Mouse (Mus musculus) E14TG2a.4 (cell line): ENCODE measurements at regions not wholly inside any gene's neighbourhood (a gene's known extent, or its start where the extent isn't known, plus 50 kb on each side); places are given as distances from the start of the nearest gene placed in this dataset.

ENCODE experiments used
- H3K27me3 ChIP-seq: 2 replicates; pipeline ENCODE4 v1.6.1; 2014; ENCODE audit warnings: low read length, control low read depth; ENCODE audit not compliant: insufficient read depth
- H3K36me3 ChIP-seq: 2 replicates; pipeline ENCODE4 v1.6.1; 2014; ENCODE audit warnings: low read length, control low read depth; ENCODE audit not compliant: insufficient read depth
- H3K4me1 ChIP-seq: replicated peaks from 2 replicates; pipeline ENCODE4 v1.6.1; 2014; ENCODE audit warnings: low read depth, low read length, control low read depth
- H3K4me3 ChIP-seq: replicated peaks from 2 replicates; pipeline ENCODE4 v1.5.1; 2014; ENCODE audit warnings: mild to moderate bottlenecking, low read length
- H3K9me3 ChIP-seq: 2 replicates; pipeline ENCODE4 v1.6.1; 2014; ENCODE audit warnings: low read length, control low read depth
- CTCF ChIP-seq: conservative IDR thresholded peaks from 2 replicates; pipeline ENCODE4 v1.5.1; 2014; ENCODE audit warnings: low read length
- NANOG ChIP-seq: IDR thresholded peaks from 2 replicates; pipeline ENCODE4 v1.6.1; 2014; ENCODE audit warnings: borderline replicate concordance, low read length, mixed read lengths
- POU5F1 ChIP-seq: IDR thresholded peaks from 2 replicates; pipeline ENCODE4 v1.6.1; 2014; ENCODE audit warnings: low read length, borderline replicate concordance

DNA sequence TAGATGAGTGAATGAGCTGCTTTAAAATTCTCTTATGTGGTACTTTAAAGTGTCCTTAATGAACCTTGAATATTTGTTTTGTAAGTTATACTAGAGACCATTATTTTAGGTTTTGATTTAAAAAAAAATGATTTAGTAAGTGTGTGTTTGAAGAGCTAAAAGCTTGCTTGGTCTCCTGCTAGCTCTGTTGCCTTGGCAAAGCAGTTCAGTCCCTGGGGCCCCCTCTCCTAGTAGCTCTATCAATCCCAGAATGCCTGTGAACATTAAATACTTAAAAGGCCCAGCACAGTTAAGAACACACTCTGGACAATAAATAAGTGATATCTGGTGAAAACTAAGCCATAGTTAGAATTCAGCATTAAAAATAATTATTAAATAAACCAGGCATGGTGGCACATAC, 138.3 kb upstream of the Abca1 start:
- Histone ChIP-seq H3K9me3 (peaks cover 34% of the 10 kb centered on the region), H3K4me3 (no peak overlapping the region), H3K36me3 (peaks cover 14% of the 10 kb centered on the region), H3K4me1 (no peaks in the 10 kb centered on the region), H3K27me3 (no peaks in the 10 kb centered on the region)
- TF ChIP-seq NANOG (no peak), CTCF (no peak), POU5F1 (no peak)

DNA sequence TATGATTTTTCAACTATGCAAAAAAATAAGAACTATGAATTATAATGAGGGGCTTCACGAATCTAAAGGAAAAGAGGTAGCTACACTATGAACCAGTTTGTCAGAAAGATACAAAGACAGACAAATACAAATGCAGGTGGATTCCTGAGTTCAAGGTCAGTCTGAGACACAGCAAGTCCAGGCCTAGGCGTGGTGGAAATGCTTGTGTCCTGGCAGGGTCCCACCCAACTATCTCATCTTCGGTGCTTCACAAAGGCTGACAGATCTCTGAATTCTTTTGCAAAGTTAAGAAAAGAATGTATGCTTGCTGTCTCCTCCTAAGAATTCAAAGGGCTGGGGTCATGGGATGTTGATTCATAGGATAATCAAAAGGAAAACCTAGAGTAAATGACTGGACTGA, 132.9 kb upstream of the Abca1 start:
- no peaks in the 10 kb centered on the region for H3K27me3 ChIP-seq
- peaks cover 51% of the 10 kb centered on the region for H3K9me3 ChIP-seq
- no peak for TF ChIP-seq CTCF
- no peak for TF ChIP-seq POU5F1
- no peak for TF ChIP-seq NANOG
- no peak overlapping the region for H3K4me3 ChIP-seq
- H3K4me1 ChIP-seq = no peaks in the 10 kb centered on the region
- peaks cover 14% of the 10 kb centered on the region for H3K36me3 ChIP-seq

DNA sequence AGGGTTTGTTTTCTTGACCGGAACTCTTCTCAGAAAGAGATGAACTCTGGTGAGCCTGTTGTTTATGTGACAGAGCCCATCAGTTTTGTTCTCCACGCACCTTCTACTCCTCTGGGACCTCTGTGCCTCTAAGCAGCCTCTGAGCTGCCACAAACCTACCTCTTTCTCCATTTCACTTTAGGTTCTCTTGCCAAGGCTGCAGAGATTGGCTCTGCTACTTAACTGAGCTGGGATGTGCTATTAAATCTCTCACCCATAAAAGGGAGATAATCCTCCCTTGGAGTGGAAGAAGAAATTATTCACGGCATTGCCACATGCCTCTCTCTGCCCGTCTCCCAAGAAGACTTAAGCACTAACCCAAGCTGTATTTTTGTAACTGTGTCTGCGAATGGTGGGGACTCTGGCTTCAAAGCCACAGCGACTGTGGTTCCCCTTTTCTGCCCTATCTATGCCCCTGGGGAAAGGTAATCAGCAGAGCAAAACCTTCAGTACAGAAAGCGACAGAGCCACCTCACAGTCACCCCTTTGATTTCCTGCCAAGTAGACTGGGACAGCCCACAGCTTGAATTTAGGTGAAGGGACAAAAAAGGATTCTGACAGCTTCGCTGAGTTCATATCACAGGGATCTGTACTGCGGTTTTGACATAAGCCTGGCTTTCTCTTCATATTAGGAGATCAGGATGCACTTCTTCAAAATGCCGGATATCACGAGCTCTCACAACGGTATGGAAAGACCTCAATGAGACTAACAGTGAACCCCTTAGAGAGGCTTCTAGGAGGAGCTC, 118.2 kb upstream of the Abca1 start:
- Histone ChIP-seq H3K4me1 (no peaks in the 10 kb centered on the region), H3K27me3 (no peaks in the 10 kb centered on the region), H3K4me3 (no peak overlapping the region), H3K9me3 (no peaks in the 10 kb centered on the region), H3K36me3 (no peaks in the 10 kb centered on the region)
- TF ChIP-seq POU5F1 (no peak), NANOG (no peak), CTCF (no peak)

DNA sequence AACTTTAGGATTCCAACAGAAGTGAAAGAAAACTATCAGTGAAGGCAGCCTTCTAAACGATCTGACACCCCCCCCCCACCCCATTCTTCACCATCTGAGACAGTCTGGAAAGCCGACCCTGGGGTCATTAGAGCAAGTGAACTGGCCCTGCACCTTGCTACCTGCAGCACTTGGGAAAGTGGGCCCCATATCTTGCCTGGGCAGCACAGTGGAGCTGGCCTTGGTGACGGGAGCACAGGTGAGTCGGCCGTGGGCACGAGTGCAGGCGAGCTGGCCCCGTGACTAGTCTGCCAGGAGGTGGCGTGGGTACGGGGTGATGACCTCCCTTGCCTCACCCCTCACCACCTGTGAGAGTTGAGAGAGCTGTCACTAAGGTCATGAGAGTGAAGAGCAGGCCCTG, 110.7 kb upstream of the Abca1 start:
- Histone ChIP-seq H3K9me3 (no peaks in the 10 kb centered on the region), H3K27me3 (0 out of 2 replicates have a peak, but pooled peaks cover 4% of the 10 kb centered on the region), H3K36me3 (no peaks in the 10 kb centered on the region), H3K4me1 (peaks cover 15% of the 10 kb centered on the region), H3K4me3 (peak overlapping the region; percentile 24)
- TF ChIP-seq CTCF = no peak
- TF ChIP-seq POU5F1 = no peak

DNA sequence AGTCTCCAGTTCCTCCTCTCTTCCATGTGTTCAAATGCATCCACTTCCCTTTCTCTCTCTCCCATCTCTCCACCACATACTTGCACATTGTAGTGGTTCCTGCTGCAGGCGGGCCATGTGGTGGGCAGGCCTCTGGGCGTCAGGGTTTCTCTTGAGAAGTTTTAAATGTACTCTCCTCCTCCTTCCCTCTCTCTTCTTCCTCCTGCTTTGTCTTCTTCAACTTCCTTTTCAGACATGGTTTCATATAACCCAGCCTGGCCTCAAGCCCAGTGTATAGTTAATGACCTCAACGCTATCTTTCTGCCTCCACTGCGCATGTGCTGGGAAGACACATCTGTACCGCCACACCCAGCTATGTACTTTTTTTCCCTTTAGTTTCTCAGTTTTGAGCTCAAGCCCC, 110.3 kb upstream of the Abca1 start:
- Histone ChIP-seq H3K4me3 (no peak overlapping the region), H3K27me3 (0 out of 2 replicates have a peak, but pooled peaks cover 4% of the 10 kb centered on the region), H3K4me1 (peaks cover 15% of the 10 kb centered on the region), H3K9me3 (no peaks in the 10 kb centered on the region), H3K36me3 (no peaks in the 10 kb centered on the region)
- TF ChIP-seq NANOG = no peak
- TF ChIP-seq CTCF = no peak
- no peak for TF ChIP-seq POU5F1

DNA sequence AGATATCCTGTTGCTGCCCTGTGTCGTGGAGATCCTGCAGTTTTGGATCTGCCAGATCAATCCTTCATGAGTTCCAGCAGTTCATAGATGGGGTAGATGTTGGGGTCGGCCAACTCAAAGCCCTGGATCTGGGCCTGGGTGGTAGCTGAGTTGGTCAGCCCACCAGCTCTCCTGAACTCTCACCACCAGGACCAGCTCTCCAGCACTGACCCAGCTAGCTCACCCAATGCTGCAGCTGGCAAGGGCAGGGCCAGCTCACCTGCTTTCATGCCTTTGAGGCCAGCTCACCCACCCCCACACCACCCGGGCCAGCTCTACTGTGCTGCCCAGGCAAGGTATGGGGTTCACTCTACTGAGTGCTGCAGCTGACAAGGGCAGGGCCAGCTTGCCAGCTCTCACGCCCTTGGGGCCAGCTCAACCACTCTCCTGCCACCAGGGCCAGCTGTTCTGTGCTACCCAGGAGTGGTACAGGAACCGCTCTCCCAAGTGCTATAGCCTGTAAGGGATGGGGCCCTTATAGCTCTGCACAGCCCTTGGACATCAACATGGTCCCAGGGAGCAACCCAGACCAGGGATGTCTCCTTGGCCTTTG, 109.7 kb upstream of the Abca1 start:
- no peak for TF ChIP-seq CTCF
- TF ChIP-seq NANOG = no peak
- TF ChIP-seq POU5F1 = no peak
- H3K27me3 ChIP-seq = 0 out of 2 replicates have a peak, but pooled peaks cover 4% of the 10 kb centered on the region

DNA sequence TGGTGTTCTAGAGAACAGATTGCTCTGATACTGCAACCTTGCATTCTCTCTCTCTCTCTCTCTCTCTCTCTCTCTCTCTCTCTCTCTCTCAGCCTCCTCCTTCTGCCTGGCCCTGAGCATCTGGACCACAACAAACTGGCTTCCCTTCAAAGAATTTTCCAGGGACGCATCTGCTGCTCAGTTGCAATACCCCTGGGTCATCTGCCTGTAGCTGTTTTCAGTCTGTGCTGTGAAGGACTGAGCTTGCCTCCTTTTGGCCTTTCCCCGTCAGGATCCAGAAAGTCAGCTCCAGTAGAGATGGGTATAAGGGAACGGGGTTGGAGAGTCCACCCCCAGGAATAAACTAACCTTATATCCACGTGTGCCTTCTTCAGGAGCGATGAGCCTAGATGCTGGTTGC, 105.2 kb upstream of the Abca1 start:
- Histone ChIP-seq H3K4me3 (no peak overlapping the region), H3K4me1 (no peaks in the 10 kb centered on the region; the same call in 1 of the 2 replicates)

More for the DNA sequence above, 109.7 kb upstream of the Abca1 start:
- Histone ChIP-seq H3K4me1 (peaks cover 15% of the 10 kb centered on the region), H3K4me3 (no peak overlapping the region), H3K36me3 (no peaks in the 10 kb centered on the region), H3K9me3 (no peaks in the 10 kb centered on the region)

DNA sequence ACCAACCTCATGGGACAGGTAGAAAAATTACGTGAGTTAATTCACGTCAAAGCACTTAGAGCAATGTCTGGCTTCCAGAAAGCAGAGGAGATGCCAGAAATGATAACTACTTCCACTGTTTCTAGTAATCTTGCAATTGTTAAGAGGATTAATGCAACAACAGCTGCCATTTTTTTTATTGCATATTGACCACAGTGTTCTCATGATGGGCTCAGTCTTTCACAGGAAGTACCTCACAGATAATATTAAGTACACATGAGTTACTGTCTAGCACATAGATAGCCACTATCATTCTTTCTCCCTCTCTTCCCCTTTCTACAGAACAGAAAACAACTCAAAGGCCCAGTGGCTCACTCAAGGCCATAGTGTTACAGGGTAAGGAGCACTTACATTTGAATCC, 104.8 kb upstream of the Abca1 start:
- Histone ChIP-seq H3K36me3 (no peaks in the 10 kb centered on the region), H3K4me1 (no peaks in the 10 kb centered on the region; the same call in 1 of the 2 replicates), H3K4me3 (no peak overlapping the region), H3K27me3 (peaks cover under 1% of the 10 kb centered on the region; the same call in 1 of the 2 replicates), H3K9me3 (no peaks in the 10 kb centered on the region)
- TF ChIP-seq NANOG (no peak), POU5F1 (no peak), CTCF (no peak)

More for the DNA sequence above, 105.2 kb upstream of the Abca1 start:
- Histone ChIP-seq H3K9me3 (no peaks in the 10 kb centered on the region), H3K36me3 (no peaks in the 10 kb centered on the region), H3K27me3 (peaks cover 2% of the 10 kb centered on the region; the same call in 1 of the 2 replicates)
- TF ChIP-seq NANOG = no peak
- TF ChIP-seq CTCF = no peak
- no peak for TF ChIP-seq POU5F1

DNA sequence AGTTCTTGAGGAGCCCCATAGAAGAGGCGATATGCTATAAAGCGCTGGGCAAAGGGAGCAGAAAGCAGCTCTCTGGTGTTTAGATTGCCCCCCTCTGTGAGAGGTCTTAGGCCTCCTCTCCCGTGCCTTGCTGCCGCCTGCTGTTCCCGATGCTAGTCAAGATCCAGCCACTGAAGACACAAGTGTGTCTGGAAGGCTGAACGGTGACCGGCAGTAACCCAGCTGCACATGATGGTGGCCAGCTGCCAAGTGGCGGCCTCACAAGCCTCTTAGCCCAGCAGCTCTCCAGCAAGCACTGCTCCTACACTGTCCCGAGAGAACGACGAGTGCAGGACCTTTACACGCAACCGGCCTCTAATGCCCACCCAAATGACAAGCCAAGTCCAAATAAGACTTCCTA, 104.1 kb upstream of the Abca1 start:
- Histone ChIP-seq H3K4me1 (no peaks in the 10 kb centered on the region; the same call in 1 of the 2 replicates), H3K4me3 (no peak overlapping the region), H3K27me3 (no peaks in the 10 kb centered on the region; the same call in 1 of the 2 replicates), H3K9me3 (no peaks in the 10 kb centered on the region), H3K36me3 (no peaks in the 10 kb centered on the region)
- TF ChIP-seq CTCF = no peak
- no peak for TF ChIP-seq NANOG
- TF ChIP-seq POU5F1 = no peak
